Mouse (Mus musculus): Measurements from ENCODE around the gene Dscam. TPM values are rescaled to one million over a fixed set of nuclear protein-coding genes. Genes with fewer than 3 reads are reported as not detected.

The Dscam gene
- polyA plus RNA-seq, 1 experiment: 1.2 TPM

DNA sequence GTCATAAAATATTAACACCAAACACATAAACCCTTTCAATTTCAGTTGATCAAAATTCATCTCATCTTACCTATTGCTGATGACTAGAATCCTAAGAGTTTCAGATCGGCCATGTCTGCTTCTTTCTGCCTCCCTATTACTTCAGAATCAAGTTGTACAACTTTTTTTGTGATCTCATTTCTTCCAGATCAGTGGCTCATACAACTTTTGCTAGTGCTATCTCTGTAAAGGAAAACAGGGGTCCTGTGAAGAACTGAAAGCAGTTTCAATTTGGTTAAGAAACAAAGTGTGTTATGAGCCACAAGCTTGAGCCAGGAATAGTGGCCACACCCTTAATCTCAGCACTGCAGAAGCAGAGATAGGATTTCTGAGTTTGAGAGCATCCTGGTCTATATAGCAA, 23.6 kb upstream of the Dscam start:
- no peaks in the 10 kb centered on the region for H3K4me1 ChIP-seq (ENCODE audit: control insufficient read depth, insufficient read depth, insufficient read length)
- WGBS: 86% methylated on average over 1 of the region's 1 CpGs
- DNase-seq (ENCODE audit: low read depth in 1 of 2, low spot score in 2 of 2): no peak
- no peaks in the 10 kb centered on the region for H3K27me3 ChIP-seq (ENCODE audit: control insufficient read depth, insufficient read depth, low read length)
- no peak overlapping the region for H3K27ac ChIP-seq (ENCODE audit: insufficient read depth, low read length)
- no peaks in the 10 kb centered on the region for H3K36me3 ChIP-seq (ENCODE audit: control insufficient read depth, insufficient read depth, low read length)
- H3K4me3 ChIP-seq (ENCODE audit: extremely low read depth, insufficient read depth, insufficient read length): no peak overlapping the region
- TF ChIP-seq CTCF (IDR thresholded peaks at IDR 0.05; ENCODE audit: extremely low read depth, insufficient read depth, insufficient read length, insufficient replicate concordance): no peak
- no peak for TF ChIP-seq POLR2A (IDR thresholded peaks at IDR 0.05; ENCODE audit: low read depth, low read length)

GRCm38 (mm10) chr16:97192296-97192695, 21.7 kb upstream of the Dscam start:
- DNase-seq (ENCODE audit: low read depth in 1 of 2, low spot score in 2 of 2): no peak
- H3K4me3 ChIP-seq (ENCODE audit: extremely low read depth, insufficient read depth, insufficient read length): no peak overlapping the region
- WGBS: 84% methylated on average over 4 of the region's 4 CpGs
- H3K27me3 ChIP-seq (ENCODE audit: control insufficient read depth, insufficient read depth, low read length): no peaks in the 10 kb centered on the region
- no peak overlapping the region for H3K27ac ChIP-seq (ENCODE audit: insufficient read depth, low read length)
- no peaks in the 10 kb centered on the region for H3K4me1 ChIP-seq (ENCODE audit: control insufficient read depth, insufficient read depth, insufficient read length)
- TF ChIP-seq POLR2A (IDR thresholded peaks at IDR 0.05; ENCODE audit: low read depth, low read length) (no peak), CTCF (IDR thresholded peaks at IDR 0.05; ENCODE audit: extremely low read depth, insufficient read depth, insufficient read length, insufficient replicate concordance) (no peak)
- H3K36me3 ChIP-seq (ENCODE audit: control insufficient read depth, insufficient read depth, low read length): no peaks in the 10 kb centered on the region

GRCm38 (mm10) chr16:97190604-97191003, 20.1 kb upstream of the Dscam start:
- Histone ChIP-seq H3K4me3 (ENCODE audit: extremely low read depth, insufficient read depth, insufficient read length) (no peak overlapping the region), H3K27ac (ENCODE audit: insufficient read depth, low read length) (no peak overlapping the region), H3K36me3 (ENCODE audit: control insufficient read depth, insufficient read depth, low read length) (no peaks in the 10 kb centered on the region), H3K4me1 (ENCODE audit: control insufficient read depth, insufficient read depth, insufficient read length) (no peaks in the 10 kb centered on the region), H3K27me3 (ENCODE audit: control insufficient read depth, insufficient read depth, low read length) (no peaks in the 10 kb centered on the region)
- DNase-seq (ENCODE audit: low read depth in 1 of 2, low spot score in 2 of 2): no peak
- TF ChIP-seq POLR2A (IDR thresholded peaks at IDR 0.05; ENCODE audit: low read depth, low read length): no peak
- no peak for TF ChIP-seq CTCF (IDR thresholded peaks at IDR 0.05; ENCODE audit: extremely low read depth, insufficient read depth, insufficient read length, insufficient replicate concordance)
- 84% methylated on average over 1 of the region's 1 CpGs for WGBS

DNA sequence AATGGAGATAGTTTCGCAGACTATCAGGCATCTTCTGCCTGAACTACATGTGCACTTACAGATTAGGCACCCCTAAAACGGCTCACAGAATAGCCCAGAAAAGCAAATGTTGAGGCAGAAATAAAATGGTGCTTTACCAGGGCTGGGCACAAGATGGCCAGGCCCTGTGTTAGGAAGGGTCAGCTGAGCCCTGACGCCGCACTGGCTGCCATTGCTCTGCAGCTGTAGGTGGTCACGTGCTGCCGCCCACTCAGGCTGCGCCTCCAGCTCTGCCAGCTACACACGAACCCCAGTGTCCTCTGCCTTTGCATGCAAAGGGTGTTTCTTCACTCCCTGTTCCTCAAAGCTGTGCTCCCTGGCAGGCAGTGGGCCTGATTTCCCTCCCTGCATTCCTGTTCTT, 948 bp upstream of the Dscam start:
- no peak overlapping the region for H3K27ac ChIP-seq (ENCODE audit: insufficient read depth, low read length)
- no peaks in the 10 kb centered on the region; the same call in 1 of the 2 replicates for H3K4me1 ChIP-seq (ENCODE audit: control insufficient read depth, insufficient read depth, insufficient read length)
- TF ChIP-seq POLR2A (IDR thresholded peaks at IDR 0.05; ENCODE audit: low read depth, low read length) (no peak), CTCF (IDR thresholded peaks at IDR 0.05; ENCODE audit: extremely low read depth, insufficient read depth, insufficient read length, insufficient replicate concordance) (no peak)
- H3K4me3 ChIP-seq (ENCODE audit: extremely low read depth, insufficient read depth, insufficient read length): no peak overlapping the region
- H3K27me3 ChIP-seq (ENCODE audit: control insufficient read depth, insufficient read depth, low read length): peaks cover 6% of the 10 kb centered on the region; the same call in 1 of the 2 replicates
- DNase-seq (ENCODE audit: low read depth in 1 of 2, low spot score in 2 of 2): no peak
- H3K36me3 ChIP-seq (ENCODE audit: control insufficient read depth, insufficient read depth, low read length): no peaks in the 10 kb centered on the region
- 88% methylated on average over 8 of the region's 8 CpGs for WGBS

DNA sequence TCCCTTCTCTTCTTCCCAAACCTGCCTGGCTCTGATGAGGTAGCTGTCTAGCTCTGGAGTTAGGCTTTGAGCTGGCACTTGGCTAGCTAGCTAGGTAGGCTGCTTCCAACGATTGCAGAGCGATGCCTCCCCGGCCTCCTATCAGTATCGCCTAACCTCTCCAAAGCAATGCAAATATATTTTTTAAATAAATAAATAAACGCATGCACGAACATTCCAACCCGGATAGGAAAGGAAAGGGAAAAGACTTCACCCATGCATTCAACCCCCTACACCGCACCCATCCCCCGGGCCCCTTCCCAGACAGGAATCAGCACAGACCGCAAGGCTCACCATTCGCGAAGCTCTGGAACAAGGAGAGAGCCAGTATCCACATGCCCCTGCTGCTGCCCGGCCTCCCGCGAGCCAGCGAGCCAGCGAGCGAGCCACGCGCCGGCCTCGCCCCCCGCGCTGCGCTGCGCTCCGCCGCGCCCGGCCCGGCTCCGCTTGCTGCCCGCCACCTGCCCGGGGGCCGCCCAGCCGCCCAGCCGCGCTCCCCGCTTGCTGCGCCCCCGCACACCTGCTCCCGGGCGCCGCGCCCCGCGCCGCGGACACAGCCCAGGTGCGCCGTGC, 545 bp downstream of the Dscam start:
- TF ChIP-seq POLR2A (IDR thresholded peaks at IDR 0.05; ENCODE audit: low read depth, low read length) (no peak), CTCF (IDR thresholded peaks at IDR 0.05; ENCODE audit: extremely low read depth, insufficient read depth, insufficient read length, insufficient replicate concordance) (no peak)
- whole genome bisulfite sequencing: 19% methylated on average over 51 of the region's 51 CpGs
- Histone ChIP-seq H3K4me3 (ENCODE audit: extremely low read depth, insufficient read depth, insufficient read length) (no peak overlapping the region), H3K27ac (ENCODE audit: insufficient read depth, low read length) (no peak overlapping the region), H3K36me3 (ENCODE audit: control insufficient read depth, insufficient read depth, low read length) (no peaks in the 10 kb centered on the region), H3K27me3 (ENCODE audit: control insufficient read depth, insufficient read depth, low read length) (peaks cover 6% of the 10 kb centered on the region; the same call in 1 of the 2 replicates), H3K4me1 (ENCODE audit: control insufficient read depth, insufficient read depth, insufficient read length) (no peaks in the 10 kb centered on the region; the same call in 1 of the 2 replicates)
- DNase-seq (ENCODE audit: low read depth in 1 of 2, low spot score in 2 of 2): no peak

- Histone ChIP-seq H3K27me3 (ENCODE audit: control insufficient read depth, insufficient read depth, low read length) (peaks cover 6% of the 10 kb centered on the region; the same call in 1 of the 2 replicates), H3K36me3 (ENCODE audit: control insufficient read depth, insufficient read depth, low read length) (no peaks in the 10 kb centered on the region), H3K4me3 (ENCODE audit: extremely low read depth, insufficient read depth, insufficient read length) (no peak overlapping the region), H3K4me1 (ENCODE audit: control insufficient read depth, insufficient read depth, insufficient read length) (no peaks in the 10 kb centered on the region; the same call in 1 of the 2 replicates), H3K27ac (ENCODE audit: insufficient read depth, low read length) (no peak overlapping the region)
- TF ChIP-seq POLR2A (IDR thresholded peaks at IDR 0.05; ENCODE audit: low read depth, low read length) (no peak), CTCF (IDR thresholded peaks at IDR 0.05; ENCODE audit: extremely low read depth, insufficient read depth, insufficient read length, insufficient replicate concordance) (no peak)
- 41% methylated on average over 3 of the region's 3 CpGs for WGBS
- no peak for DNase-seq (ENCODE audit: low read depth in 1 of 2, low spot score in 2 of 2)
These were observed 1.9 kb downstream of the Dscam start for GRCm38 (mm10) chr16:97168614-97169013.

GRCm38 (mm10) chr16:97168030-97168429, 2.5 kb downstream of the Dscam start:
- Histone ChIP-seq H3K36me3 (ENCODE audit: control insufficient read depth, insufficient read depth, low read length) (no peaks in the 10 kb centered on the region), H3K27me3 (ENCODE audit: control insufficient read depth, insufficient read depth, low read length) (peaks cover 6% of the 10 kb centered on the region; the same call in 1 of the 2 replicates), H3K4me3 (ENCODE audit: extremely low read depth, insufficient read depth, insufficient read length) (no peak overlapping the region), H3K4me1 (ENCODE audit: control insufficient read depth, insufficient read depth, insufficient read length) (no peaks in the 10 kb centered on the region; the same call in 1 of the 2 replicates), H3K27ac (ENCODE audit: insufficient read depth, low read length) (no peak overlapping the region)
- 93% methylated on average over 1 of the region's 1 CpGs for WGBS
- TF ChIP-seq POLR2A (IDR thresholded peaks at IDR 0.05; ENCODE audit: low read depth, low read length): no peak
- TF ChIP-seq CTCF (IDR thresholded peaks at IDR 0.05; ENCODE audit: extremely low read depth, insufficient read depth, insufficient read length, insufficient replicate concordance): no peak
- no peak for DNase-seq (ENCODE audit: low read depth in 1 of 2, low spot score in 2 of 2)
